Mouse (Mus musculus) heart, embryonic 15.5 days (tissue): Measurements from ENCODE around the gene Serpina1a. TPM values are rescaled to one million over a fixed set of nuclear protein-coding genes. Genes with fewer than 3 reads are reported as not detected.
"Not testable (repeated sequence)": the region's sequence is repeated elsewhere in the genome, so short reads cannot be mapped to it uniquely, and the experiment has no call there.

Experiments used
- ATAC-seq: fragments of 200-750 bp; cut with Nextera tagmentation; replicated peaks from 2 replicates; pipeline ENCODE4 v1.8.0; 2017; ENCODE audit warnings: low read depth, moderate TSS enrichment; ENCODE audit not compliant: insufficient number of reproducible peaks, insufficient read depth, low FRiP score
- H3K27ac ChIP-seq: fragments of 300-500 bp; sonication (generic); 2 replicates; pipeline ENCODE4 v1.5.1; 2015; ENCODE audit warnings: mild to moderate bottlenecking, inconsistent platforms
- H3K27me3 ChIP-seq: fragments of 300-500 bp; sonication (generic); 2 replicates; pipeline ENCODE4 v1.6.1; 2015; ENCODE audit warnings: inconsistent platforms
- H3K36me3 ChIP-seq: fragments of 300-500 bp; sonication (generic); 2 replicates; pipeline ENCODE4 v1.6.1; 2015; ENCODE audit warnings: mild to moderate bottlenecking, inconsistent platforms
- H3K4me1 ChIP-seq: fragments of 300-500 bp; sonication (generic); replicated peaks from 2 replicates; pipeline ENCODE4 v1.6.1; 2015; ENCODE audit warnings: inconsistent platforms
- H3K4me2 ChIP-seq: fragments of 300-500 bp; sonication (generic); 2 replicates; pipeline ENCODE4 v1.6.1; 2015; ENCODE audit warnings: inconsistent platforms, mild to moderate bottlenecking, moderate library complexity
- H3K4me3 ChIP-seq: fragments of 300-500 bp; sonication (generic); 2 replicates; pipeline ENCODE4 v1.5.1; 2015; ENCODE audit warnings: mild to moderate bottlenecking, inconsistent platforms
- H3K9ac ChIP-seq: fragments of 300-500 bp; sonication (generic); 2 replicates; pipeline ENCODE4 v1.6.1; 2015; ENCODE audit warnings: mild to moderate bottlenecking, inconsistent platforms
- H3K9me3 ChIP-seq: fragments of 300-500 bp; sonication (generic); replicated peaks from 2 replicates; pipeline ENCODE4 v1.6.1; 2016; ENCODE audit warnings: inconsistent platforms
- WGBS: fragments of 180-500 bp; shearing (Covaris S2); methylation state at CpG from one replicate; pipeline ENCODE4 v1.1.7; 2015; ENCODE audit warnings: mixed read lengths; 5-methylcytosine and 5-hydroxymethylcytosine counted together
- polyA plus RNA-seq: library from polyadenylated mRNA; unstranded; fragments of >200 nt; fragmentation: Nextera tagmentation; extraction: Ambion mirVana; gene quantifications from 2 replicates; pipeline ENCODE4 v1.2.1, GENCODE M21; 2015

Serpina1a gene
- 1.00 and 4.2 TPM in 2 replicates for polyA plus RNA-seq

GRCm38 (mm10) chr12:103863101-103863974 is at the start of gene Serpina1a:
Serpina1a (minus strand) TSS chr12:103863562.
- H3K9ac ChIP-seq, H3K4me2 ChIP-seq, ATAC-seq, H3K27ac ChIP-seq, H3K4me1 ChIP-seq, H3K4me3 ChIP-seq, H3K36me3 ChIP-seq, H3K27me3 ChIP-seq, H3K9me3 ChIP-seq: not testable (repeated sequence)
- WGBS, result 72% methylated on average over 9 of the region's 9 CpGs

GRCm38 (mm10) chr12:103909181-103909580 is 45.8 kb upstream of the Serpina1a start:
- not testable (repeated sequence) for H3K4me1 ChIP-seq, H3K27ac ChIP-seq, ATAC-seq, H3K27me3 ChIP-seq, H3K9ac ChIP-seq, H3K4me2 ChIP-seq, H3K9me3 ChIP-seq, H3K36me3 ChIP-seq, H3K4me3 ChIP-seq
- WGBS, result 91% methylated on average over 12 of the region's 16 CpGs

- H3K4me3 ChIP-seq, ATAC-seq, H3K4me2 ChIP-seq, H3K9me3 ChIP-seq, H3K36me3 ChIP-seq, H3K9ac ChIP-seq, H3K4me1 ChIP-seq, H3K27me3 ChIP-seq, H3K27ac ChIP-seq: not testable (repeated sequence)
- 21% methylated on average over 1 of the region's 1 CpGs for WGBS
Measured at GRCm38 (mm10) chr12:103907746-103908145, 44.4 kb upstream of the Serpina1a start.

GRCm38 (mm10) chr12:103904837-103905340 is 41.5 kb upstream of the Serpina1a start, which contains the start of gene Serpina1c:
Serpina1c (minus strand) TSS chr12:103904887.
- not testable (repeated sequence) for H3K4me3 ChIP-seq, ATAC-seq, H3K36me3 ChIP-seq, H3K4me1 ChIP-seq, H3K27me3 ChIP-seq, H3K4me2 ChIP-seq, H3K9ac ChIP-seq, H3K27ac ChIP-seq, H3K9me3 ChIP-seq
- 82% methylated on average over 4 of the region's 4 CpGs for WGBS

GRCm38 (mm10) chr12:103901929-103902328 is 38.6 kb upstream of the Serpina1a start:
- H3K27ac ChIP-seq, result not testable (repeated sequence)

GRCm38 (mm10) chr12:103866873-103867272 is 3.5 kb upstream of the Serpina1a start:
- not testable (repeated sequence) for H3K27me3 ChIP-seq, ATAC-seq, H3K9me3 ChIP-seq, H3K27ac ChIP-seq, H3K4me2 ChIP-seq, H3K4me3 ChIP-seq, H3K4me1 ChIP-seq, H3K36me3 ChIP-seq, H3K9ac ChIP-seq
- 83% methylated on average over 1 of the region's 1 CpGs for WGBS

More at GRCm38 (mm10) chr12:103901929-103902328, 38.6 kb upstream of the Serpina1a start:
- H3K4me3 ChIP-seq, H3K36me3 ChIP-seq, H3K4me1 ChIP-seq, H3K9ac ChIP-seq, H3K9me3 ChIP-seq, ATAC-seq, H3K27me3 ChIP-seq, H3K4me2 ChIP-seq: not testable (repeated sequence)
- 77% methylated on average over 3 of the region's 3 CpGs for WGBS

- Histone ChIP-seq H3K36me3 (no peaks in the 10 kb centered on the region), H3K4me1 (no peaks in the 10 kb centered on the region), H3K27me3 (no peaks in the 10 kb centered on the region), H3K4me2 (no peak overlapping the region), H3K9ac (no peak overlapping the region), H3K9me3 (no peaks in the 10 kb centered on the region), H3K4me3 (no peak overlapping the region), H3K27ac (no peak overlapping the region)
- no peak for ATAC-seq
- 52% methylated on average over 3 of the region's 3 CpGs for WGBS
Measured at GRCm38 (mm10) chr12:103860976-103861375, 2.4 kb downstream of the Serpina1a start.

GRCm38 (mm10) chr12:103860571-103860970 is 2.8 kb downstream of the Serpina1a start:
- not testable (repeated sequence) for H3K9ac ChIP-seq, H3K36me3 ChIP-seq, H3K27me3 ChIP-seq, H3K4me3 ChIP-seq, H3K27ac ChIP-seq, ATAC-seq, H3K4me1 ChIP-seq, H3K4me2 ChIP-seq, H3K9me3 ChIP-seq
- 76% methylated on average over 3 of the region's 4 CpGs for WGBS

GRCm38 (mm10) chr12:103859584-103859983 is 3.8 kb downstream of the Serpina1a start:
- H3K27me3 ChIP-seq, H3K9me3 ChIP-seq, H3K4me2 ChIP-seq, H3K4me3 ChIP-seq, H3K36me3 ChIP-seq, H3K9ac ChIP-seq, H3K27ac ChIP-seq, H3K4me1 ChIP-seq, ATAC-seq: not testable (repeated sequence)
- WGBS, result 56% methylated on average over 3 of the region's 3 CpGs

- H3K36me3 ChIP-seq, H3K9ac ChIP-seq, H3K4me3 ChIP-seq, H3K27ac ChIP-seq, H3K27me3 ChIP-seq, H3K9me3 ChIP-seq, H3K4me2 ChIP-seq, ATAC-seq, H3K4me1 ChIP-seq: not testable (repeated sequence)
- 75% methylated on average over 2 of the region's 2 CpGs for WGBS
Measured at GRCm38 (mm10) chr12:103853032-103853431, 10.3 kb downstream of the Serpina1a start.

GRCm38 (mm10) chr12:103830273-103830672 is 33.1 kb downstream of the Serpina1a start, which contains the start of gene Serpina1b:
Serpina1b (minus strand) TSS chr12:103830373.
- not testable (repeated sequence) for H3K4me1 ChIP-seq, H3K4me3 ChIP-seq, H3K9me3 ChIP-seq, H3K27me3 ChIP-seq, ATAC-seq, H3K4me2 ChIP-seq, H3K36me3 ChIP-seq, H3K27ac ChIP-seq, H3K9ac ChIP-seq
- WGBS, result 70% methylated on average over 4 of the region's 4 CpGs
